Mouse (Mus musculus) CH12.LX (cell line): ENCODE measurements around the gene Pars2.

Source experiments
- CHD2 ChIP-seq: IDR thresholded peaks from 2 replicates; pipeline ENCODE4 v1.6.1; 2011; ENCODE audit warnings: low read length, improper control_type of control experiment
- CTCF ChIP-seq, 2 experiments: IDR thresholded peaks in 1 of 2; conservative IDR thresholded peaks in 1 of 2; 2 replicates each; pipeline ENCODE4 v1.5.1; 2011 to 2012; ENCODE audit warnings: low read depth in 2 of 2, low read length in 2 of 2, improper control_type of control experiment in 1 of 2, inconsistent platforms in 1 of 2, mild to moderate bottlenecking in 1 of 2, moderate library complexity in 1 of 2
- ELF1 ChIP-seq: IDR thresholded peaks from 2 replicates; pipeline ENCODE4 v1.6.1; 2014; ENCODE audit warnings: low read depth, mild to moderate bottlenecking, inconsistent platforms, low read length, improper control_type of control experiment
- EP300 ChIP-seq: IDR thresholded peaks from 2 replicates; pipeline ENCODE4 v1.6.1; 2011; ENCODE audit warnings: low read length, improper control_type of control experiment
- ETS1 ChIP-seq: conservative IDR thresholded peaks from 2 replicates; pipeline ENCODE4 v1.6.1; 2012; ENCODE audit warnings: low read depth, mild to moderate bottlenecking, inconsistent platforms, low read length, improper control_type of control experiment, moderate library complexity
- IRF4 ChIP-seq: IDR thresholded peaks from 2 replicates; pipeline ENCODE4 v1.6.1; 2014; ENCODE audit warnings: low read depth, mild to moderate bottlenecking, inconsistent platforms, low read length, improper control_type of control experiment
- MAX ChIP-seq: IDR thresholded peaks from 2 replicates; pipeline ENCODE4 v1.6.1; 2011; ENCODE audit warnings: low read length, improper control_type of control experiment
- PAX5 ChIP-seq: IDR thresholded peaks from 2 replicates; pipeline ENCODE4 v1.6.1; 2012; ENCODE audit warnings: low read length, inconsistent platforms, mixed read lengths
- POLR2A ChIP-seq: IDR thresholded peaks from 2 replicates; pipeline ENCODE4 v1.6.1; 2011; ENCODE audit warnings: low read depth, mild to moderate bottlenecking, improper control_type of control experiment, low read length
- TCF12 ChIP-seq: IDR thresholded peaks from 2 replicates; pipeline ENCODE4 v1.6.1; 2014; ENCODE audit warnings: low read depth, mild to moderate bottlenecking, inconsistent platforms, low read length, improper control_type of control experiment

DNA sequence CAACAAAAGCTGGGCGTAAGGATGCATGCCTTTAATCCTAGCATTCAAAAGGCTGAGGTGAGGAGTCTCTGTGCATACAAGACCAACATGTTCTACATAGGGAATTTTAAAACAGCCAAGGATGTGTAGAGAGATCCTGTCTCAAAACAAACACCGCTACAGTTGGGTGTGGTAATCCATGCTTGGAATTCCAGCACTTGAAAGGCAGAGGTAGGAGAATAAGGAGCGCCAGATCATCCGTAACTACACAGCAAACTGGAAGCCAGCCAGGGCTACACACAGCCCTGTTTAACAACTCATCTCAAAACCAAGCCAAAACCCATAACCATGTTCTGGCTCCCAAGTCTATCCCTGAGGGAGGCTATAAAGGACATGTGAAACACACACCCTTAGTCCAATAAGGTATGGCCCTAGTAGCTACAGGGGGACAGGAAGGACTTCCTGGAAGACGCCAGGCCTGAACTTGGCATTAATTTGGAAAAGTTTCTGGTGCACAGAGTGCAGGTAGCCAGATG is 13.1 kb downstream of the Pars2 start:
- TF ChIP-seq CTCF (conservative IDR thresholded peaks at IDR 0.05 in 1 of 2, IDR thresholded peaks at IDR 0.05 in 1 of 2; ENCODE audit: low read depth in 2 of 2, low read length in 2 of 2) (no peak), POLR2A (no peak), TCF12 (no peak), MAX (no peak), ETS1 (no peak), CHD2 (no peak), IRF4 (no peak), PAX5 (no peak), EP300 (no peak), ELF1 (no peak)
